Comparison of ENCODE assay signal across 10 mouse cellular contexts in the genomic region with DNA sequence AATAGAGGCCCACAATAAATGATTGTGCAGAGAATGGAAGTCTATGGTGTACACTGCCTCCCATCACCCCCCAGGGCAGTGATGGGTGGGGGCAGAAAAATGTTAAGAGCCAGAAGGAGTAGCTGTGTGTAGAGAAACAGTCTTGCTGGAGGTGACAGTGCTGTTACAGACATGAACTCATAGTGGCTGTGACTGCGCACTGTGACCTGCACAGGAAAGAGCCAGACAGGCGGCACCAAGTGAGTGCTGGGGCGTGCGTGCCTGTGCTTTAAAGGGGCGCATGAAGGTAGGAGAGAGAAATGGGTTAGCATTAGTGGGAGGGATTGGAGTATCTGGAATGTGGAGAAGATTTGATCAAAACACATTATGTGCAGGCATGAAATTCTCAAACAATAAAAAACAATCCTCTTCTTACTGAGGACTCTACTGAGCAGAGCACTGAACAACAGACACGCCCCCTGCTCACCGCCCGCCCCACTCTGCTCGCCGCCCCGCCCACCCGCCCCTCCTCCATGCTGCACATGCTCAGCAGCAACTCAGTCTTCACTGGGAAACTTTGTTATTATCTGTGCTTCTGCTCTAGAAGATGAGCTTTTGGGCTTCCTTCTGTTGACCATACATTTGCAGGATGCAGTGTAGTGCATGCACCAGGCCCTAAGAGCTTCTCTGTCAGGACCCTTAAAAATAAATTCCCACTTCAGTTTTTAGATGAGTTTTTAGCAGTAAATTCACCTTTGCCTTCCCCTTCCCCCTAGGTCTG. TPM values are rescaled to one million over a fixed set of nuclear protein-coding genes. Genes with fewer than 3 reads are reported as not detected.
A peak's percentile ranks its signal among the peaks of the same experiment; 100 is the strongest.
DNase-seq lines count a peak whose midpoint lies in the region; ATAC-seq lines count a peak whose summit lies in the region.
"Had no signal": no experiment of that assay in that cellular context is flagged by ENCODE, and none has a peak within 500 bp of the region (broad histone marks: within the 10 kb centered on the region; RNA-seq: fewer than 3 reads in every experiment).

No protein-coding gene starts in this region.

- 13% methylated on average over 12 of the region's 12 CpGs for WGBS in forebrain, embryonic 16.5 days
- 42% methylated on average over 12 of the region's 12 CpGs for WGBS in limb, embryonic 10.5 days
- WGBS in neural tube, embryonic 13.5 days, result 37% methylated on average over 12 of the region's 12 CpGs

- peak overlapping the region; percentile 33; the same call in 1 of the 2 replicates for H3K27ac ChIP-seq in forebrain, embryonic 16.5 days (ENCODE audit: low read length)
- H3K27ac ChIP-seq in limb, embryonic 10.5 days, result peak overlapping the region; percentile 81
- no peak overlapping the region for H3K27ac ChIP-seq in neural tube, embryonic 13.5 days (replicated peaks)

- H3K36me3 ChIP-seq in forebrain, embryonic 16.5 days (ENCODE audit: control insufficient read depth, insufficient read depth), result no peaks in the 10 kb centered on the region
- H3K36me3 ChIP-seq in limb, embryonic 10.5 days, result no peaks in the 10 kb centered on the region
- H3K36me3 ChIP-seq in neural tube, embryonic 13.5 days, result no peaks in the 10 kb centered on the region

- peak overlapping the region; percentile 47 for H3K4me2 ChIP-seq in forebrain, embryonic 16.5 days (ENCODE audit: low read length)
- H3K4me2 ChIP-seq in neural tube, embryonic 13.5 days, result peak overlapping the region; percentile 44

- H3K4me3 ChIP-seq in forebrain, embryonic 16.5 days (replicated peaks; ENCODE audit: low read length), result peak overlapping the region; percentile 19
- H3K4me3 ChIP-seq in limb, embryonic 10.5 days, result peak overlapping the region; percentile 38
- peak overlapping the region; percentile 12; the same call in 1 of the 2 replicates for H3K4me3 ChIP-seq in neural tube, embryonic 13.5 days

- DNase-seq in left cerebral cortex, postnatal 4 days, result peak; percentile 16
- no peak for DNase-seq in left cerebral cortex, adult 11 months (ENCODE audit: low spot score)
- DNase-seq in limb, embryonic 10.5 days (ENCODE audit: low spot score), result peak; percentile 67
- no peak for DNase-seq in adrenal gland, postnatal 25 days
- DNase-seq in adrenal gland, adult 8-10 months, result no peak
- DNase-seq in cerebellum, adult 11 months, result no peak
- DNase-seq: right cerebral cortex, postnatal 25 days had no signal

- ATAC-seq in forebrain, embryonic 16.5 days, result peak; percentile 90
- peak; percentile 76 for ATAC-seq in neural tube, embryonic 13.5 days (ENCODE audit: low read depth)

- 0 out of 2 replicates have a peak overlapping the region, but pooled peaks have one; percentile 29 for H3K9ac ChIP-seq in forebrain, embryonic 16.5 days (replicated peaks; ENCODE audit: low read depth, low read length)
- H3K9ac ChIP-seq in neural tube, embryonic 13.5 days, result peak overlapping the region; percentile 52

- intact Hi-C loops in left cerebral cortex, postnatal 4 days (cut with DNase I), result no loop called here

- H3K9me3 ChIP-seq in forebrain, embryonic 16.5 days (ENCODE audit: control insufficient read depth, low read length), result 0 out of 2 replicates have a peak, but pooled peaks cover 2% of the 10 kb centered on the region
- H3K9me3 ChIP-seq in limb, embryonic 10.5 days (replicated peaks), result no peaks in the 10 kb centered on the region
- no peaks in the 10 kb centered on the region for H3K9me3 ChIP-seq in neural tube, embryonic 13.5 days

- no peaks in the 10 kb centered on the region for H3K27me3 ChIP-seq in forebrain, embryonic 16.5 days (replicated peaks; ENCODE audit: control insufficient read depth, insufficient read depth, low read length)
- no peaks in the 10 kb centered on the region for H3K27me3 ChIP-seq in limb, embryonic 10.5 days (ENCODE audit: low read depth, poor library complexity, severe bottlenecking)
- no peaks in the 10 kb centered on the region for H3K27me3 ChIP-seq in neural tube, embryonic 13.5 days

- peaks cover 5% of the 10 kb centered on the region; the same call in 1 of the 2 replicates for H3K4me1 ChIP-seq in forebrain, embryonic 16.5 days (replicated peaks; ENCODE audit: control insufficient read depth, insufficient read depth, low read length)
- peaks cover 21% of the 10 kb centered on the region for H3K4me1 ChIP-seq in limb, embryonic 10.5 days
- peaks cover 8% of the 10 kb centered on the region; the same call in 1 of the 2 replicates for H3K4me1 ChIP-seq in neural tube, embryonic 13.5 days (replicated peaks)

RNA-seq across cellular contexts. Expression of gene Rd3l, which starts 31.6 kb away (rescaled TPM):
- not detected for total RNA-seq in left cerebral cortex, postnatal 4 days (2021)
- not detected in 2 replicates for polyA plus RNA-seq in forebrain, embryonic 16.5 days (2015; fragmentation: Nextera tagmentation; extraction: Ambion mirVana)
- not detected in 2 replicates for polyA plus RNA-seq in limb, embryonic 10.5 days (2016; fragmentation: Nextera tagmentation; extraction: Ambion mirVana)
- not detected in 2 replicates for polyA plus RNA-seq in neural tube, embryonic 13.5 days (2015; fragmentation: Nextera tagmentation; extraction: Ambion mirVana)
- total RNA-seq in adrenal gland, postnatal 25 days (2021), result not detected in 2 replicates
- total RNA-seq in adrenal gland, adult 8-10 months (2022), result not detected
- polyA plus RNA-seq: large intestine, adult 2 months had no signal

RNA-seq across cellular contexts. Expression of gene Tdrd9, which starts 41.3 kb away (rescaled TPM):
- total RNA-seq in left cerebral cortex, postnatal 4 days (2021), result under 1 TPM; 0.34 to 0.56 TPM
- 0.19 and 0.44 TPM in 2 replicates for polyA plus RNA-seq in forebrain, embryonic 16.5 days (2015; fragmentation: Nextera tagmentation; extraction: Ambion mirVana)
- 0.65 and 0.69 TPM in 2 replicates for polyA plus RNA-seq in limb, embryonic 10.5 days (2016; fragmentation: Nextera tagmentation; extraction: Ambion mirVana)
- polyA plus RNA-seq in neural tube, embryonic 13.5 days (2015; fragmentation: Nextera tagmentation; extraction: Ambion mirVana), result 0.74 and 1.4 TPM in 2 replicates
- total RNA-seq in adrenal gland, postnatal 25 days (2021), result not detected in 2 replicates
- total RNA-seq in adrenal gland, adult 8-10 months (2022), result under 1 TPM in 2 of 4 experiments, not detected in 2; 0.09 to 0.31 TPM

RNA-seq across cellular contexts. Expression of gene Atp5mpl, which starts 45.9 kb away (rescaled TPM):
- 100 to 1,000 TPM; 363 to 384 TPM for total RNA-seq in left cerebral cortex, postnatal 4 days (2021)
- polyA plus RNA-seq in forebrain, embryonic 16.5 days (2015; fragmentation: Nextera tagmentation; extraction: Ambion mirVana), result 562 and 571 TPM in 2 replicates
- 608 and 623 TPM in 2 replicates for polyA plus RNA-seq in limb, embryonic 10.5 days (2016; fragmentation: Nextera tagmentation; extraction: Ambion mirVana)
- 737 and 818 TPM in 2 replicates for polyA plus RNA-seq in neural tube, embryonic 13.5 days (2015; fragmentation: Nextera tagmentation; extraction: Ambion mirVana)
- 333 and 344 TPM in 2 replicates for total RNA-seq in adrenal gland, postnatal 25 days (2021)
- total RNA-seq in adrenal gland, adult 8-10 months (2022), result 100 to 1,000 TPM; 314 to 407 (median 358) TPM

Comparison
In these comparisons a context has a peak if more than half of its experiments do, and no peak if none do; other contexts are left out.
1. DNase-seq: peak in left cerebral cortex, postnatal 4 days (single experiment) and limb, embryonic 10.5 days (single experiment); none in left cerebral cortex, adult 11 months (single experiment), adrenal gland, postnatal 25 days (single experiment), adrenal gland, adult 8-10 months (single experiment) and cerebellum, adult 11 months (single experiment).
2. Peak in every context shown above with its lines, with median percentiles within 50 percentile points of each other: H3K4me3 ChIP-seq.